Mouse (Mus musculus): ENCODE measurements at regions not wholly inside any gene's neighbourhood (a gene's known extent, or its start where the extent isn't known, plus 50 kb on each side); places are given as distances from the start of the nearest gene placed in this dataset.

DNA sequence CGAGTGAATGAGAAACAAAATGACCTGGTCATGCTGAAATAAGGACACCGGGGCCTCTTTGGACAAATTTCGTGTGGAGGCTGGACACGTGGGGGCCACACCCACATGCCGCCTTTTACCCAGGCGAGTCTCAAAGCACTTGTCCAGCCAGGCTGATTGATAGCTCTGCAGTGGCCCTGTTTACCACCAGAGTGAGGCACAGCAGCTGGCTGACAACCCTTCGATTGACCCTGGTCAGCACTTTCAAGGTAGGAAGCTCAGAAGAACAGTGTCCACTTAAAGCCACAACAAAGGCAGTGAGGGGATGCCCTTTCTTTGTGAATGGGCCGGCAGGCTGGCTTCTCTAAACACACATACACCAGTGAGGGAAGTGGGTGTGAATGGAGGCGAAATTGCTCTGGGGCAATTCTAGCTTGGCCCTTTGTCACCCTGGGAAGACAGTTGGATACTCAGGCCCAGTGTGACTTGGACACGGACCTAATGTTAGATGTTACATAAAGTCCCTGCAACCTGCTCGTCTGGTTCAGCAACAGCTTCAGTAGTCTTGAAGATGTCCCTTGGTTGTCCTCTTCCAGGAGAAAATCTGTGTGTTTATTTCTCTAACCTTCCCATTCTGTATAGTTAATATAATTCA lies 219.6 kb upstream of the Jarid2 start:
- ATAC-seq (ENCODE audit: low read depth) (no peak), DNase-seq (no peak)
- no peak overlapping the region for H3K27ac ChIP-seq
- no peak overlapping the region for H3K9ac ChIP-seq
- no peaks in the 10 kb centered on the region for H3K4me1 ChIP-seq (replicated peaks)
- H3K4me2 ChIP-seq: no peak overlapping the region
- H3K9me3 ChIP-seq (replicated peaks): no peaks in the 10 kb centered on the region
- no peaks in the 10 kb centered on the region for H3K27me3 ChIP-seq
- 50% methylated on average over 11 of the region's 11 CpGs for WGBS (ENCODE audit: insufficient replicate concordance)
- no peaks in the 10 kb centered on the region for H3K36me3 ChIP-seq
- H3K4me3 ChIP-seq (replicated peaks): no peak overlapping the region

DNA sequence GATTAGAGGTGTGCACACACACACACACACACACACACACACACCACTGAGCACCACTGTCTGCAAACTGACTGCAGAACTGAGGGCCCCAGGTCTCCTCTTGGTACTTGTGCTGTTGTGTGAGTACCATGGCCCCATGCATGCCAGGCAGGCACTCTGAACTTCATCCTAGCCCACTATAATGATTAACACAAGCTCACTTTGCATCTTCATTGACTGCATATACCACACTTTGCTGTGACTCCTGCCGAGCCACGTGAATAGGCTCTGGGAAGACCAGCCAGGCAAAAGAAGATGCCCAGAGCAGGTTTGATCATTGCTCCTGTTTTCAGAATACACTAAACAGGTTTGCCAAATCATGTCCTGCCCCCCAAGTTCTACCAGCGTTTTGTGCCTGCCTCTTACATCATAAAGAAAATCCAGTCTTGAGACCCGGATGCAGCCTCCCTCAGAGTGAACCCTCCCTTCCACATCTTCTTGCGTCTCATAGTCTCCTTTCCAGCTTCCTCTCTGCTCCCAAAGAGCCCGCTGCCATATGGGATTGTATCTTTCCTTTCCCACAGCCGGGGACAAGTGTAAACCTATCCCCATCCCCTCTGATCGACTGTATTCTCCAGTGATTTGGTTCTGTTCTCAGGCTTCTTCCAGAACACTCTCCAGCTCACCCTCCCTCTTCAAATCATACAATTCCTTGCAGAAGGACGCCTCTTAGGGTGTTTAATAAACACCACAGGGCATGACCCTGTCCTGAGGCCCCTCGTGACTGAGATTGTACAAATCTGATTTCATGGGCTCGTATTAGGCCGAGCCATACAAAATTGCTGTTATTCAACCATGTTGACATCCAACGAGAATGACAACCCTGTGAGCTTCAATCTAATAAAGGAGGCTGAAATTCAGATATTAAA lies 215.6 kb upstream of the Jarid2 start:
- ATAC-seq (ENCODE audit: low read depth) (no peak), DNase-seq (no peak)
- no peaks in the 10 kb centered on the region for H3K9me3 ChIP-seq (replicated peaks)
- H3K27me3 ChIP-seq: no peaks in the 10 kb centered on the region
- no peak overlapping the region for H3K4me2 ChIP-seq
- no peak overlapping the region for H3K4me3 ChIP-seq (replicated peaks)
- H3K9ac ChIP-seq: no peak overlapping the region
- H3K27ac ChIP-seq: no peak overlapping the region
- H3K4me1 ChIP-seq (replicated peaks): no peaks in the 10 kb centered on the region
- no peaks in the 10 kb centered on the region for H3K36me3 ChIP-seq
- WGBS (ENCODE audit: insufficient replicate concordance): 61% methylated on average over 13 of the region's 13 CpGs

DNA sequence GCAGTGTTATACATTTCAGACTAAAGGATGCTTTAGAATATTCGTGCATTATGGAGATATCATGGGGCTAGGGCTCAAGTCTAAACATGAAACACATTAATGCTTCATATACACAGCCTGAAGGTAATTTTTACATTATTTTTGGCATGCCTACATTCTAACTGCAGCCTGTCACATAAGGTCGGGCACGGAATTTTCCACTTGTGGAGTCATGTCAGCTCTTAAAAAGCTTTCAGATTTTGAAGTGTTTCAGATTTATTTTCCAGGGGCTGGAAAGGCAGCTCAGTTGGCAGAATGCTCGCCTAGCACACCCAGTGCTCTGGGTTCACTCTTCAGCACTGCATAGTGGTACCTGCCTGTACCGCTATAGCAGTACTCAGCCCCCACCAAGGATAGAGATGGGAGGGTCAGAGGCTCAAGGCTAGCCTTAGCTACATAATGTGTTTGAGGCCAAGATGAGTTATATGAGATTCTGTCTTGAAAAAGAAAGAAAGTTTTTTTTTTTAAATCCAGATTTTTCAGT lies 214.6 kb upstream of the Jarid2 start:
- Histone ChIP-seq H3K9ac (no peak overlapping the region), H3K9me3 (replicated peaks) (no peaks in the 10 kb centered on the region), H3K27me3 (no peaks in the 10 kb centered on the region), H3K4me1 (replicated peaks) (no peaks in the 10 kb centered on the region), H3K4me2 (no peak overlapping the region), H3K27ac (no peak overlapping the region), H3K36me3 (no peaks in the 10 kb centered on the region), H3K4me3 (replicated peaks) (no peak overlapping the region)
- ATAC-seq (ENCODE audit: low read depth) (no peak), DNase-seq (no peak)
- WGBS (ENCODE audit: insufficient replicate concordance): 60% methylated on average over 5 of the region's 5 CpGs

DNA sequence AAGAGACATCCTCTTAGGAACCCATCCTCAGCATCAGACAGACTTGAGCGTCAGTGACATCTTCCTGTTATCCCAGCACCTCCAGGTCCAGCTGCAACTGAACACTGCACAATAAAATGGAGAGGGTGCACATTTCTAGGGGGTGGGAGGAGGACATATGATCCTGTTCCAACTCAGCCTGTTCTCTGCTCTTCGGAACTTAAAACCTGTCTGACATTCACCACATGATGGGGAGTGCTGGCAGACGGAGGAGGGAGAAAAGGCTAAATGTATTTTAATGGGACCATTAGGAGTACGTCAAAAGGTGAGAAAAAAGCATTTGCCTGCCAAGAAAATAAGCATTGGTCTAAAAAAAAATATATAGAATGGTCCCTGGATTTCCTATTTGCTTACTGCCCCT lies 212.4 kb upstream of the Jarid2 start:
- Histone ChIP-seq H3K36me3 (no peaks in the 10 kb centered on the region), H3K27ac (no peak overlapping the region), H3K9ac (no peak overlapping the region), H3K4me2 (no peak overlapping the region), H3K27me3 (no peaks in the 10 kb centered on the region), H3K9me3 (replicated peaks) (no peaks in the 10 kb centered on the region), H3K4me1 (replicated peaks) (no peaks in the 10 kb centered on the region), H3K4me3 (replicated peaks) (no peak overlapping the region)
- WGBS (ENCODE audit: insufficient replicate concordance): 66% methylated on average over 4 of the region's 4 CpGs
- no peak for ATAC-seq (ENCODE audit: low read depth)
- DNase-seq: no peak

DNA sequence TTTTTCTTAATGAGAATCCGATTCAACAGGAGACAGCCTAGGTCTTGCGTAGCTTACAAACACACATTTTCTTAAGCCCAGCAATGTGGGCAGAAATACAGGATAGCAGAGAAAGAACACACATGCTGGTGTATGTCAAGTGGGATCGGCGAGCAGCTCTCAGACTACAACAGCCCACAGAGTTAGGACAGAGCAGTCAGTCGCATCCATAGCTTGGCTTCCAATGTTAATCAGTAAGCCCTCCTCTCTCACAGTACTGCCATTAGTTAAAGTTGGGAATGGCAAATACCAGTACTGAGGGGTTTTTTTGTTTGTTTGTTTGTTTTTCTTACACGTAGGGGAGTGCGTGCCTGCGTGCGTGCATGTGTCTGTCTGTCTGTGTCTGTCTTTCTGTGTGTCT lies 212.0 kb upstream of the Jarid2 start:
- Histone ChIP-seq H3K27ac (no peak overlapping the region), H3K4me1 (replicated peaks) (no peaks in the 10 kb centered on the region), H3K4me3 (replicated peaks) (no peak overlapping the region), H3K27me3 (no peaks in the 10 kb centered on the region), H3K4me2 (no peak overlapping the region), H3K36me3 (no peaks in the 10 kb centered on the region), H3K9ac (no peak overlapping the region), H3K9me3 (replicated peaks) (no peaks in the 10 kb centered on the region)
- DNase-seq (no peak), ATAC-seq (ENCODE audit: low read depth) (no peak)
- 77% methylated on average over 9 of the region's 9 CpGs for WGBS (ENCODE audit: insufficient replicate concordance)

DNA sequence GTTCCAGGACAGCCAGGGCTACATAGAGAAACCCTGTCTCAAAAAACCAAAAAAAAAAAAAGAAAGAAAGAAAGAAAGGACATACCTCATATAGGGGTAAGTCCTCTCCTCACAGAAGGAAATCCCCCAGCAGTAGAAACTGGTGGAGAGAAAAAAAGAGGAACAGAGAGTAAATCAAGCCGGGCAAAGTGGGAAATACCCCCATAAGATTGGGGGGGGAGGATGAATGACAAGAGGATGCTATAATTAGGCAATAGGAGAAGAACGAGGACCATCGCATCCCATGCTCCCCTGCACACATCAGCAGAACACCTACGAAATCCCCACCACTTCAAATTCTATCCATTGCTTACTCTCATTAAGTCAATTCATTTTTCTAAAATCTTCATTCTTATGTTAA lies 211.1 kb upstream of the Jarid2 start:
- H3K9me3 ChIP-seq (replicated peaks): no peaks in the 10 kb centered on the region
- no peak overlapping the region for H3K9ac ChIP-seq
- H3K4me1 ChIP-seq (replicated peaks): no peaks in the 10 kb centered on the region
- DNase-seq (no peak), ATAC-seq (ENCODE audit: low read depth) (no peak)
- H3K4me2 ChIP-seq: no peak overlapping the region
- no peak overlapping the region for H3K27ac ChIP-seq
- no peak overlapping the region for H3K4me3 ChIP-seq (replicated peaks)
- no peaks in the 10 kb centered on the region for H3K27me3 ChIP-seq
- no peaks in the 10 kb centered on the region for H3K36me3 ChIP-seq
- 32% methylated on average over 4 of the region's 4 CpGs for WGBS (ENCODE audit: insufficient replicate concordance)

DNA sequence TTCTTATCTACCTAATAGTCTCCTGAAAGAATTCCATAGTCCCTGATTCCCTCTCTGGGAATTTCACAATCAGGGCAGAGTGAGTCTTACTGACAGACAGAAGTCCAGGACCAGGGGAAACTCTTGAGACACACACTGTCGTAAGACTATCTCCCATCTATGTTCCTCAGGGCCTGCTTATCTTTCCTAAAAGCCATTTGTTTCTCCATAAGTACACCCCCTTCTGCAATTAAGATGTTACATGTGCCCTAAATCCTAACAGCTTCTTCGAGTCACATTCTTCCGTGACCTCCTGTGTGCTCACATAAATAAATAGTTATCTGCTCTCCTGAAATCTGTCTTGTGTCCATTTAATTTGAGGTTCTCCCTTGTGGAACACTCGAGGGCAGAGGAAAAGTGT lies 205.8 kb upstream of the Jarid2 start:
- no peaks in the 10 kb centered on the region for H3K9me3 ChIP-seq (replicated peaks)
- WGBS (ENCODE audit: insufficient replicate concordance): 56% methylated on average over 4 of the region's 4 CpGs
- DNase-seq (no peak), ATAC-seq (ENCODE audit: low read depth) (no peak)
- no peaks in the 10 kb centered on the region for H3K36me3 ChIP-seq
- no peaks in the 10 kb centered on the region for H3K4me1 ChIP-seq (replicated peaks)
- no peak overlapping the region for H3K9ac ChIP-seq
- H3K27ac ChIP-seq: no peak overlapping the region
- no peak overlapping the region for H3K4me3 ChIP-seq (replicated peaks)
- H3K27me3 ChIP-seq: no peaks in the 10 kb centered on the region
- H3K4me2 ChIP-seq: no peak overlapping the region

DNA sequence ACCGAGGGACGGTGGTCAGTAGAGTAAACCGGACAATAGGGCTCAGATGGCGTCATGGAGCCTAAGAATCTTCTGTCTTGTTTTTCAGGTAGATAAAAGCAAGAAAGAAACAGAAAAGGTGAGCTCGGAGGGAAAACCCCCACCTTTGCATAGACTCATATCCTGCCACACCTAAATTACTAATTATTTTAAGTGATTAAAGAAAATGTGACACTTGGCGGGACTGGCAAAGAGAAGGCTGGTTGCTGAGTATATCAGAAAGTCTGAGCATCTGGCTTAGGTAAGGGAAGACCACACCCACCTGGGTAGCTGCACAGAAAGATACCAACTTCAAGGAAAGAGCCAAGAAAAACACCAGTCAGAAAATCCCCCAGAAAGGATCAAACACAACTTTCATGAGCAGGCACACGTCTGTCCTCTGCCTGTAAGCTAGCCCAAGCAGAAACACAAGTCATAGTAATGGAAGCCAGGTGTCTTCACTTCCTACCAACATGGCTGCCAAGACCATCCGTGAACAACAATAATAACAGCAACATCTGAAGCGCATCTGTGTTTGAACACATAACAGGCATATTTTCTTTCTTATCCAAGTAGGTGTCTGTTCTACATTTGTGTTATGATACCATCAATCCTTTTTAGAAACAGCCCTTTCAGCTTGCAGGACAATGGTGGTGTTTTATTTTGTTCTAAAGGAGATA lies 198.3 kb upstream of the Jarid2 start:
- H3K9me3 ChIP-seq (replicated peaks): no peaks in the 10 kb centered on the region
- WGBS (ENCODE audit: insufficient replicate concordance): 67% methylated on average over 9 of the region's 9 CpGs
- H3K9ac ChIP-seq: no peak overlapping the region
- no peak for DNase-seq
- H3K36me3 ChIP-seq: no peaks in the 10 kb centered on the region
- no peak overlapping the region for H3K4me3 ChIP-seq (replicated peaks)
- H3K4me2 ChIP-seq: no peak overlapping the region
- H3K4me1 ChIP-seq (replicated peaks): no peaks in the 10 kb centered on the region
- H3K27ac ChIP-seq: no peak overlapping the region
- H3K27me3 ChIP-seq: no peaks in the 10 kb centered on the region
- ATAC-seq (ENCODE audit: low read depth): no peak

DNA sequence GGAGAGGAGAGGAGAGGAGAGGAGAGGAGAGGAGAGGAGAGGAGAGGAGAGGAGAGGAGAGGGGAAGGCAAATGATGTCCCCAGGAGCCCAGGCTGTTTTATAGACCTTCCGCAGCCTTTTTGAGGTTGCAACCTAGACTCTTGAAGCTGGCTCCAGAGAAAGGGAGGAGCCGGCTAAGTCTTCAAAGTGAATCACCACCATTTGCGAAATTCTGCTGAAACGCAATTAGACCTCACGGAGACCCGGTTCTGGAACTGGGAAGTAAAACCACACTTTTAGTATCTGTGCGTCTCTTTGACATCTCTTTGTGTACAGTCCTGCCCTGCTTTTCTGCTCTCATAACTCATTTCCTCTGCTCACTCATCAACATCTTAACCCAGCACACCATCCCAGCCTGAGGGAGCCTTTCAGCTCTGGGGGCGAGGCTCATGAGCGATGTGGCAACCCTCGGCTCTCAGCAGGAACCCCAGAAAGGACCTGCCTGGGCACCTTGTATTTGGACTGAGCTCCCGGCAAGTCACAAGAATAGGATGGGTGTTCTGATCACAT lies 196.6 kb upstream of the Jarid2 start:
- H3K27ac ChIP-seq: no peak overlapping the region
- WGBS (ENCODE audit: insufficient replicate concordance): 66% methylated on average over 11 of the region's 11 CpGs
- no peak overlapping the region for H3K4me3 ChIP-seq (replicated peaks)
- H3K36me3 ChIP-seq: no peaks in the 10 kb centered on the region
- H3K4me2 ChIP-seq: no peak overlapping the region
- H3K9me3 ChIP-seq (replicated peaks): no peaks in the 10 kb centered on the region
- H3K4me1 ChIP-seq (replicated peaks): no peaks in the 10 kb centered on the region
- H3K27me3 ChIP-seq: no peaks in the 10 kb centered on the region
- no peak overlapping the region for H3K9ac ChIP-seq
- DNase-seq (no peak), ATAC-seq (ENCODE audit: low read depth) (no peak)

DNA sequence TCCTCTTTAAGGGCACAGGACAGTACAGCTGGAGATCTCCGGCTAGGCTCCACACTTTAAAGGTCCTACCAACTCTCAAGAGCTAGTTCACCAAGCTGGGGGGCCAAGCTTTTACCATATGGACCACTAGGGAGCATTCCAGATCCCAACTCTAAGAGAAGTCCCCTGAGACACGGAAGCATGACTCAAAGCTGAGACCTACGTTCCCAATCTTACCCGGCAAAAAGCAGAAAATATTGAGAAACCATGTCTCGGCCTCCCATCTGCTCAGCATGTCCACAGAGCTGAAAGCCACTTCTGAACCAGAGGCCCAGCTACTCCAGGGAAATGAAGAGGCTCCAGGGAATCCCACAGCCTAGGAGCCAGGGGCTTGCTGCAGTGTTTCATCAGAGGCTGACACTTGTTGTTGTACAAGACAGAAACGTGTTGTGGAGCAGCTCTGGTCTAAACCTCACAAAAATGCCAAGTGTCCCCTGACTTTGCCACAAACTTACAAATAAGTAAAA lies 194.6 kb upstream of the Jarid2 start:
- Histone ChIP-seq H3K27ac (no peak overlapping the region), H3K4me2 (no peak overlapping the region), H3K27me3 (no peaks in the 10 kb centered on the region), H3K9me3 (replicated peaks) (no peaks in the 10 kb centered on the region), H3K4me3 (replicated peaks) (no peak overlapping the region), H3K9ac (no peak overlapping the region), H3K4me1 (replicated peaks) (no peaks in the 10 kb centered on the region), H3K36me3 (no peaks in the 10 kb centered on the region)
- DNase-seq (no peak), ATAC-seq (ENCODE audit: low read depth) (no peak)
- WGBS (ENCODE audit: insufficient replicate concordance): 72% methylated on average over 6 of the region's 6 CpGs

DNA sequence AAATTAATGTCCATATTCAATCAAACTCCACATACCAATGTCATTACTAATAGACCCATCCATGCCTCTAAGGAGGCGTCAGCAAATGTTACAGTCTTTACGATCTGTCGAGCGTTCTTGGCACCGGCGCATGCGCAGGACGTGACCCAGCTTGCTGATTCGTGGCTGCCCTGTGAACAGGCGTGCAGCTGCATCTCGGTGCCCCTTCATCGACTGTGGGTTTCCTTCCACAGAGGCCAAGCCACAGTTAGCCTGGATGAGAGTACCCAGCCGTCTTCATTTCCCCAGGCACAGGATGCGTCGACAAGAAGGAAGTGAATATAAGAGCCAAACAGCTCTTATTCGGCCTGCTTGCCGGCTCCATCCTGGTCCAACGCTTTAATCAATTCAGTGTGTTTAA lies 193.8 kb upstream of the Jarid2 start:
- Histone ChIP-seq H3K27me3 (no peaks in the 10 kb centered on the region), H3K4me1 (replicated peaks) (no peaks in the 10 kb centered on the region), H3K4me3 (replicated peaks) (no peak overlapping the region), H3K27ac (no peak overlapping the region), H3K9me3 (replicated peaks) (no peaks in the 10 kb centered on the region), H3K4me2 (no peak overlapping the region), H3K9ac (no peak overlapping the region), H3K36me3 (no peaks in the 10 kb centered on the region)
- 67% methylated on average over 18 of the region's 18 CpGs for WGBS (ENCODE audit: insufficient replicate concordance)
- DNase-seq: no peak
- no peak for ATAC-seq (ENCODE audit: low read depth)
